Mouse (Mus musculus): ENCODE data around the gene Pacs2.
A peak's percentile ranks its signal among the peaks of the same experiment; 100 is the strongest.

The Pacs2 gene

GRCm38 (mm10) chr12:113088026-113088425, 73.7 kb downstream of the Pacs2 start:
- no peak for DNase-seq (ENCODE audit: low spot score in 2 of 2)

- DNase-seq (ENCODE audit: low spot score in 2 of 2), result no peak
Measured at GRCm38 (mm10) chr12:113089107-113089506, 74.8 kb downstream of the Pacs2 start.

GRCm38 (mm10) chr12:113090053-113090452, 75.7 kb downstream of the Pacs2 start:
- no peak for DNase-seq (ENCODE audit: low spot score in 2 of 2)

- DNase-seq (ENCODE audit: low spot score in 2 of 2), result no peak
Measured at GRCm38 (mm10) chr12:113097040-113097439, 82.7 kb downstream of the Pacs2 start.

GRCm38 (mm10) chr12:113097749-113098281, 83.5 kb downstream of the Pacs2 start, which contains the start of gene Mta1:
Gene Mta1, plus strand, starts transcription at chr12:113098278.
- DNase-seq (ENCODE audit: low spot score in 2 of 2), result peak; percentile 35 to 57

GRCm38 (mm10) chr12:113098530-113099151, 84.3 kb downstream of the Pacs2 start:
- DNase-seq (ENCODE audit: low spot score in 2 of 2), result no peak

GRCm38 (mm10) chr12:113099470-113100237, 85.3 kb downstream of the Pacs2 start:
- no peak for DNase-seq (ENCODE audit: low spot score in 2 of 2)

- DNase-seq (ENCODE audit: low spot score in 2 of 2), result no peak
Measured at GRCm38 (mm10) chr12:113100448-113101076, 86.3 kb downstream of the Pacs2 start.

GRCm38 (mm10) chr12:113101251-113101960, 87.1 kb downstream of the Pacs2 start:
- DNase-seq (ENCODE audit: low spot score in 2 of 2), result no peak

GRCm38 (mm10) chr12:113102461-113102860, 88.2 kb downstream of the Pacs2 start:
- DNase-seq (ENCODE audit: low spot score in 2 of 2), result peak; percentile 47 to 68

GRCm38 (mm10) chr12:113103846-113104451, 89.6 kb downstream of the Pacs2 start:
- no peak for DNase-seq (ENCODE audit: low spot score in 2 of 2)

- DNase-seq (ENCODE audit: low spot score in 2 of 2), result no peak
Measured at GRCm38 (mm10) chr12:113106386-113106785, 92.1 kb downstream of the Pacs2 start.

GRCm38 (mm10) chr12:113107431-113108124, 93.3 kb downstream of the Pacs2 start:
- DNase-seq (ENCODE audit: low spot score in 2 of 2), result no peak

- no peak for DNase-seq (ENCODE audit: low spot score in 2 of 2)
Measured at GRCm38 (mm10) chr12:113108528-113109283, 94.4 kb downstream of the Pacs2 start.

- no peak for DNase-seq (ENCODE audit: low spot score in 2 of 2)
Measured at GRCm38 (mm10) chr12:113109801-113110200, 95.5 kb downstream of the Pacs2 start.

GRCm38 (mm10) chr12:113114141-113114540, 99.8 kb downstream of the Pacs2 start:
- no peak for DNase-seq (ENCODE audit: low spot score in 2 of 2)

GRCm38 (mm10) chr12:113114856-113115538, 100.7 kb downstream of the Pacs2 start:
- no peak for DNase-seq (ENCODE audit: low spot score in 2 of 2)

- DNase-seq (ENCODE audit: low spot score in 2 of 2), result peak in 1 of 2 experiments; percentile 78
Measured at GRCm38 (mm10) chr12:113119516-113120410, 105.5 kb downstream of the Pacs2 start.

Data from thymus, postnatal 10 days (tissue).